Mouse (Mus musculus) embryonic facial prominence, embryonic 10.5 days (tissue): ENCODE data around the gene 4930415O20Rik. TPM values are rescaled to one million over a fixed set of nuclear protein-coding genes. Genes with fewer than 3 reads are reported as not detected.

ENCODE experiments used
- polyA plus RNA-seq: library from polyadenylated mRNA; unstranded; fragments of >200 nt; fragmentation: Nextera tagmentation; extraction: Ambion mirVana; gene quantifications from 2 replicates; pipeline ENCODE4 v1.2.1, GENCODE M21; 2016

The 4930415O20Rik gene
- polyA plus RNA-seq, 1 experiment from 2014 or later = not detected

Other genes with a start within 250 kb of the 4930415O20Rik start
- gene Olfr284, start 230.0 kb upstream of the 4930415O20Rik start, polyA plus RNA-seq = not detected in 2 replicates
- gene Olfr283, start 190.1 kb upstream of the 4930415O20Rik start, polyA plus RNA-seq = not detected in 2 replicates
- not detected in 2 replicates for gene Olfr282, start 139.8 kb upstream of the 4930415O20Rik start, polyA plus RNA-seq
- not detected in 2 replicates for gene Olfr281, start 118.4 kb upstream of the 4930415O20Rik start, polyA plus RNA-seq
- not detected in 2 replicates for gene OR5BS1P, start 101.1 kb upstream of the 4930415O20Rik start, polyA plus RNA-seq
- 0.20 and 0.26 TPM in 2 replicates for gene Lalba, start 88.3 kb upstream of the 4930415O20Rik start, polyA plus RNA-seq
- gene Olfr279, start 78.6 kb upstream of the 4930415O20Rik start, polyA plus RNA-seq = not detected in 2 replicates
- 151 and 152 TPM in 2 replicates for gene Kansl2, start 36.7 kb upstream of the 4930415O20Rik start, polyA plus RNA-seq
- 64.5 and 64.6 TPM in 2 replicates for gene Ccnt1, start 81 bp upstream of the 4930415O20Rik start, polyA plus RNA-seq
- gene Adcy6, start 39.1 kb downstream of the 4930415O20Rik start, polyA plus RNA-seq = 11.6 and 14.0 TPM in 2 replicates
- 32.3 and 37.0 TPM in 2 replicates for gene Cacnb3, start 59.8 kb downstream of the 4930415O20Rik start, polyA plus RNA-seq
- gene Ddx23, start 91.9 kb downstream of the 4930415O20Rik start, polyA plus RNA-seq = 31.2 and 32.1 TPM in 2 replicates
- 0.88 and 1.5 TPM in 2 replicates for gene Rnd1, start 106.5 kb downstream of the 4930415O20Rik start, polyA plus RNA-seq
- 0.60 and 0.80 TPM in 2 replicates for gene Ccdc65, start 137.2 kb downstream of the 4930415O20Rik start, polyA plus RNA-seq
- 23.2 and 26.3 TPM in 2 replicates for gene Fkbp11, start 157.2 kb downstream of the 4930415O20Rik start, polyA plus RNA-seq
- 41.6 and 43.1 TPM in 2 replicates for gene Arf3, start 192.2 kb downstream of the 4930415O20Rik start, polyA plus RNA-seq
- gene Wnt10b, start 207.1 kb downstream of the 4930415O20Rik start, polyA plus RNA-seq = 0.34 and 0.40 TPM in 2 replicates
- 1.0 and 1.5 TPM in 2 replicates for gene Wnt1, start 218.9 kb downstream of the 4930415O20Rik start, polyA plus RNA-seq
- gene Ddn, start 238.5 kb downstream of the 4930415O20Rik start, polyA plus RNA-seq = not detected in 2 replicates